Mouse (Mus musculus) spleen, postnatal 14 days (tissue): ENCODE results near the gene Fryl.
"Not testable (repeated sequence)": the region's sequence is repeated elsewhere in the genome, so short reads cannot be mapped to it uniquely, and the experiment has no call there.

Experiments
- DNase-seq, 2 experiments: peaks; one replicate each; pipeline ENCODE4 v3.0.0; 2021 to 2022; ENCODE audit warnings: low spot score in 2 of 2

The Fryl gene

GRCm38 (mm10) chr5:73112331-73112730 is 144.1 kb downstream of the Fryl start:
- DNase-seq, result no peak

DNA sequence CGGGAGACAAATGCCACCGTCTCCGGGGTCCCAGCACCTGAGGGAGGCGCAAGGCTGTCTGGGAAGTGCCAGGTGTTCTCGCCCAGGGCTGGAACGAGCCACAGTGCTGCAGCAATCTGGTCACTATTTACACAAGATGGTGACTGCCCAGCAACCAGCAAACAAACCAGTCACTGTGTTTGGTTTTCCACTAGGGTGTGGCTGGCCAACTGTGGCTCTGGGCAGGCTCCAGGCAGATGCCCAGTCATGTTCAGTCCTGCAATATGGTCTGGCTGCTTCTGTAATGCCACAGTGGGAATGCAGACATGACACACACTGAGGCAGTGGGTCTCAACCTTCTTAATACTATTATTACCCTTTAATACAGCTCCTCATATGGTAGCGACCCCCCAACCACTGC is 152.8 kb downstream of the Fryl start:
- DNase-seq, result no peak

DNA sequence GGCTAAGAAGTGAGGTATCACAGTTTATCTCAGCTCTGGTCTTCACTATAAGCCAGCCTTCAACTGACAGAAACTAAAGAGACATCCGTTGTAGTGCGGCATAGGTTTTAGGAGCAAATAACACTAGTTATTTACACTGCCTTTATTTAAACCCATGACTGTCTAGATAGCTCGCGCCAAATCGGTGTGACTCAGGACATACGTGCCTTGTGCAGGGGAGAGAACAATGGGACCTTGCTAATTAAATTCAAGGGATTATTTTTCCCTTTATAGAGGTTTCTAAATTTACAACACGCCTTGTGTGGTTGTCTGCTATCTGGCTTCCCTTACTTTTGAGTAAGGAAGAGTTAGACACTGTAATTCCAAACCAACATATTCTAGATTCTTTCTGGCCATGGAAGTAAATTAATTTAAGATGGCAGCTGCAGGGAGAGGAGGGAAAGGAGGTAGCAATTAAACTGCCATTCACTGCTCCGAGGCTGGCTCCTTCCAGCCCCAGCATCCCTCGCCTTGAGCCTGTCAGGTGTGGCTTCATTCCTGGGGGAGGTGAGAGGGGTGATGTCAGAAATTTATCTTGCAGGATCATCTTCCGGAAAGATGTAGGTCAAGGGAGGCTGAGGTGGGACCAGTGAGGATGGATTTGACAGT is 154.0 kb downstream of the Fryl start:
- no peak for DNase-seq

GRCm38 (mm10) chr5:73092236-73092635 is 164.2 kb downstream of the Fryl start:
- DNase-seq, result no peak

- no peak for DNase-seq
These were observed 167.3 kb downstream of the Fryl start for GRCm38 (mm10) chr5:73089158-73089557.

DNA sequence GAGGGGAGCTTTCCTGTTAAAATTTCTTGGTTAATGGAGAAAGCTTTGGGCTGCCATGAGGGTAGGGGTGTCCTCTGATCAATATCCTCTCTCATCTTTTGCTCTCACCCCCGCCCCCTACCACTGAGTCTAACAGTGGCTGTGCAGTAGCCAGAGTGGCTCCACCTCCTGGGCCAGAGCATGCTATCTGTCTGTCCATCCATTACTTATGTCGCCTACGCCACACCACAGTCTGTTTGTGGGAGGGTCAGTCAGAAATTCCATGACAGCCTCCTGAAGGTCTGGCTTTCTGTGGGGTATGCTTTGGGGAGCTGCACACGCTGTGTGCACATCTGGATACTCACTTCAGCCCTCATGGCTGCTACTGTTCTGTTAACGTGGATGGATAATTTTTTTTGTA is 174.9 kb downstream of the Fryl start:
- DNase-seq, result no peak

DNA sequence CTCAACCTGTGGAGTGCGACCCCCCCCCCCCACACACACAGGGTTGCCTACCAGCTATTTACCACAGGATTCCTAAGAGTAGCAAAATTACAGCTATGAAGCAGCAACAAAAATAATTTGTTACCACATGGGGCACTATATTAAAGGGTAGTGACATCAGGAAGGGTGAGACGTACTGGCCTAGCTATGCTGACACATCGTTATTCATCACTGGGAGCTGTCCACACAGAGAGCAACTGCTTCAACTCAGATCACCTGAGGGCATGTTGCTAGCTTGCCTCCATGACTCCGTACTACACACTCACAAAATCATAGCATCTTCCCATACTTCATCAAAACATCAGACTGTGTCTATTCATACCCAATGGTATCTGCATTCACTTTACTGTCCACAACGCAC is 176.6 kb downstream of the Fryl start:
- DNase-seq, result no peak

DNA sequence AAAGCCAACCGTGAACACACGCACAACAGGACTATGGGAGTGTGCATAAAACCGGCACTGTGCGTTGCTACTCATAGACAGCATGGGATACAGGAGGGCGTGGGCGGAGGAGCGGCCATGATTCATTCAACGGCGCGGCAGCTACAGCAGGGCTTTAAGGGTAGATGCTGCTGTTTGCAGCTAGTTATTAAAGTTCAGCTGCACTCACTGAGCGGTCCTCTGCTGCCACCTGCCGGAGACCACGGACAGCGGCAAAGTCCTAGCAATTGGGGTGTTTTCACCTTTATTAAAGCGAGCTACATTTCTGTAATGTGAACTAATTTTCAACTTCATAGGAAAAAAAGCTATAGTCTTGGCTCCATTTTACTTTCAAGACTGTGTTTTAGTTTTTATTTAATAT is 185.1 kb downstream of the Fryl start:
- peak; percentile 35 to 61 for DNase-seq

GRCm38 (mm10) chr5:73066946-73067345 is 189.5 kb downstream of the Fryl start:
- no peak for DNase-seq

- DNase-seq, result no peak
These were observed 192.4 kb downstream of the Fryl start for GRCm38 (mm10) chr5:73063768-73064669.

DNA sequence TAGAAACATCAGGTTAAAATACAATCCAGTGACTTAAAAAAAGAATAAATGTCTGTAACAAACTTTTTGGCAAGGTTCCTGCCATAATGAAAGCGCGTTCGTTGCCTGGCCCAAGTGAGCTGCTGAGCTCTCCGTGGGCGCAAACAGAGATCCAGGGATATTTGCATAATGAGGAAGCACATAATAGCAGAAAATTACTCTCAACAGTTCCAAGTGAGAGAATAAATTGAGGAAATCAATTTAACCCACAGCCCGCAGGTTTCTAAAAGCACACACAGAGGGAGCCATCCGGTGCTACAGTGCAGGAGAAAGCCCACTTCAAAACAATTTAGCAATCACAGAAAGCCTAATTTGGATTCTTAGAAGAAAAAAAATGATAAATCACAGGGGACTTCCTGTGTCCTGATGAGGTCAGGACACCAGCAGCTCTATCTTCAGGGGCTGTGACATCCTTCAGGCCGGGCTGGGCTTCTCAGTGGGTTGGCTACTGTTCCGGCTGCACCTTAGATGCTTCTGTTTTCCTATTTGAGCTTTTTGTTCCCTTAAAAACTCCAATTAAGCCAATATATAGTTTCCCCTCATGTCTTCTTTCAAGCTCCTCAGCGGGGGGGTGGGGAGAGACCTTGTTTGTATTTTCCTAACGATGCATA is 194.8 kb downstream of the Fryl start:
- no peak for DNase-seq

DNA sequence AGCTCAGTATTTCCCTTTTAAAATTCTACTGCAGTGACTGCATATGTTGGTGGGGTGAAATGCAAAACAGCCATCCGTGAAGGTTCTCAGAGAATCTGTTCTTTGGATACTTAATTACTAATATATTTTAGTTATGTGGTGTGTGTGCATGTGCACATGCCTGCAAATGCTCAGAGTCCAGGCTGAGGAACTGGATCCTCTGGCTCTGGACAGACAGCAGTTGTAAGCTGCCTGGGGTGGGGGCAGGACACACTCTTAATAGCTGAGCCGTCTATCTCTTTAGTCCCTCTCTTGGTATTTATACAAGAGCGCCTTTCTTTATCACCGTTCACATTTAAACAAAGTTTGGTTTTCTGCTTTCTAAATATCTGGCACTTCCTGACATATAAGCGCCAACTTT is 199.5 kb downstream of the Fryl start:
- DNase-seq, result no peak

DNA sequence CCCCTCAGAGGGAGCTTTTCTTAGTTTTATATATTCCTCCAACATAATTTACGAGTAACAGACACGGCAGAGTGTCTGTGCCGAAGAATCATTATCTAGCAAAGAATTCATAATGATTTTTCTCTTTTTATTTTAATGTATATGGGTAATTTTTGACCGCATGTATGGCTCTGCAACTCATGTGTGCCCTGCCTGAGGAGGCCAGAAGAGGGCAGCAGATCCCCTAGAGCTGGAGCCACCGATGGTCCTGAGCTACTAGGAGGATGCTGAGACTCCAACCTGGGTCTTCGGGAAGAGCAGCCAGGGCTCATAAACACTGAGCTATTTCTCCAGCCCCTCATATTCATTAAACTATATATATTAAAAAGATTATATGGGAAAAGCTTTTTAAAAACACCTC is 200.0 kb downstream of the Fryl start:
- no peak for DNase-seq

DNA sequence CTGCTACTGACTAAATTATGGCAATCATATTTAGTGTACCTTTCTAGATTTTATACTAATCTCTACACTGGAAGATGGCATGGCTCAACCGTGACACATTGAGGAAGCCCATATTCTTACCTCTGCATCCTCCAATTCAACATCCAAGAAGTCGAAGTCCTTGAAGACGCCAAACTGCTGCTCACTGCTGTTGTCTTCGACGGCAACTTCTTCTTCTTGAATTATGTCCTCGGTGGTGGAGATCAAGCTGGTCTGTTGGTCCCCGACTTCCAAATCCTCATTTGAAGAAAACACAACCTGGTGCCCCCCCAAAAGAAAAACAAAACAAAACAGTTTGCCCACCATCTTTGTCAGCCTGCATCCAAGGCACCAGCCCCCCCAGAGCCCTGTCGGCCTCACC is 202.5 kb downstream of the Fryl start:
- no peak for DNase-seq

DNA sequence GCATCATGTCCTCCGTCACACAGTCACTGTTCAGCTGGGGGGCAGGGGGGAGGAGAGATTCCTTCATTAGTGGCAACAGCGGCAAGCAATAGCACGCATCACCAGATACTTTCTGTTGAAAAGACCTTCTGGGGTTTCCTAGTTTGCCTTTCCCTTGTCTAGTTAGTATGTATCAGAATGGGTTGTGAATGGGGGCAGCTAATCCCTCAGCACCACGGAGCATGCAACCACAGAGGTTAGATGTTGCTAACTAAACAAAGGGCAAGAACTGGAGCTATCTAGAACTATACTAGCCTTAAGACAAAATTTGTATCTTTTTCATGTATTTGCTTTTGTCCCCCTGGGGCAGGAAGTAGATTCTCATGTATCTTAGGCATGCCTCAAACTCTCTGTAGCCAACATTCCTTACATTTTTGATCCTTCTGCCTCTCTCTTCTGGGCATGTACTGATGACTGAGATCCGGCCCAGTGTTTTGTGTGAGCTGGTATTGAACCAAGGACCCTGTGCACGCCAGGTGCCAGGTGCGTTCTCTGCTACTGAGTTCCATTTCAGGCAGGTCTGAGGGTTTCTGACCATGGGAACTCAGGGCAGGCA is 208.7 kb downstream of the Fryl start:
- no peak for DNase-seq

- no peak for DNase-seq
These were observed 212.4 kb downstream of the Fryl start for GRCm38 (mm10) chr5:73044055-73044454.

- no peak for DNase-seq
These were observed 223.9 kb downstream of the Fryl start for GRCm38 (mm10) chr5:73032481-73032880.

GRCm38 (mm10) chr5:73028646-73029045 is 227.8 kb downstream of the Fryl start:
- no peak for DNase-seq

GRCm38 (mm10) chr5:73023801-73024200 is 232.6 kb downstream of the Fryl start:
- no peak for DNase-seq

DNA sequence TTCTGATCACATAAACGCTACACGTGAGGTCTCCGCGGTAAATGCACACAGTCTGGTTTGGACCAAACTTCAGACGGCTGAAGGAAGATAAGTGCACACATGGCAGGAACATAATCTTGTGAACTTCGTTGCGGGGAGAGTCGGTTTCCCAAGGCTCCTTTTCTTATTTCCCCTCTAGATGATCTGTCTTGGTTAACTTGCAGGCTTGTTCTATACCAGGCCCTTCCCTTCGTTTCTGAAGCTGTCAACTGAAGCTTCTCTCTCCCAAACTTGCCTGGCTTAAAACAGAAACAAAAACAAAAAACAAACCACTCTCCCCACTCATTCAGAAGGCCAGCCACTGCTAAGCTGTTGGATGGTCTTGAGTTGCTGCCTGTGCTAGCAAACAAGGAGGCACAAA is 241.7 kb downstream of the Fryl start:
- no peak for DNase-seq

- DNase-seq, result not testable (repeated sequence)
These were observed 242.7 kb downstream of the Fryl start for GRCm38 (mm10) chr5:73013611-73014287.
